Mouse (Mus musculus): ENCODE results near the gene Bhmt2.

Gene Bhmt2

DNA sequence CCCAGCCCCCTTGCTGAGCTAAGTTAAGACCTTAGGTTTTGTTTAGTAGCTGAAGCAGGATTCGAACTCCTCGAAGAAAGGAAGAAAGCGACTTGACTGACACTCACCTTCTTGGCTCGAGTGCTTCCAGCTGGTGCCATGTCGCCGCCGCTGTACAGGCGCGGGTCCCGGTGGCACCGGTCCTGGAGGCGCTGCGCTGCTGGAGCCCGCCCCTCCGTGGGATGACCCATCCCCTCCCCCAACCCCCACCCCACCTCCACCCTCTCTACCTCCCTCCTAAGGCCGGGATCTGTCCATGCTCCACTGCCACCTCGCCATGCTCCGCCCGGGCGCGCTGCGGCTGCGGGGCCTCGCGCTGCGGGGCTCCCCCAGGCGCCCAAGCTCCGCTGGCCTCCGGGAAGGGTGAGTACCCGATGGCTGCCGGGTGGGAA is at the start of gene Bhmt2, which contains the start of gene Dmgdh:
Gene Bhmt2, minus strand, starts transcription at position 172 of the 431 bp plus-strand sequence.
Gene Dmgdh, plus strand, starts transcription at position 303 of the 431 bp plus-strand sequence.
- no peak for DNase-seq (ENCODE audit: low spot score)

DNA sequence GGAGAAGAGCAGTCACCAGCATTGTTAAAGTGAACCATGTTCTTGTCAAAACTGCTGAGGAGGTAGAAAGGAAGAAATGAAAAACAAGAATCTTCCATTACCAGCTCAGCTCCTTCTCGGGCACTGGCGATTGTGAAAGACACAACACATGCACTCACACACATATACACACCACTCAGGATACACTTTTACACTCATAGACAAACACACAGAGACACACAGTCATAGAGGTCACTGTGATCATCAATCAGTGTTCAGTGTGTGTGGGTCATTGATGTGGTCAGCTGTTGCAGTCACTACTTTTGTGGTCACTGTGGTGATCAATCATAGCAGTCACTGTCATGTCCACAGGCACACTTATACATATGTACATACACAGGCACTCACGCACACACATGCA is 49.4 kb upstream of the Bhmt2 start:
- no peak for DNase-seq (ENCODE audit: low spot score)

DNA sequence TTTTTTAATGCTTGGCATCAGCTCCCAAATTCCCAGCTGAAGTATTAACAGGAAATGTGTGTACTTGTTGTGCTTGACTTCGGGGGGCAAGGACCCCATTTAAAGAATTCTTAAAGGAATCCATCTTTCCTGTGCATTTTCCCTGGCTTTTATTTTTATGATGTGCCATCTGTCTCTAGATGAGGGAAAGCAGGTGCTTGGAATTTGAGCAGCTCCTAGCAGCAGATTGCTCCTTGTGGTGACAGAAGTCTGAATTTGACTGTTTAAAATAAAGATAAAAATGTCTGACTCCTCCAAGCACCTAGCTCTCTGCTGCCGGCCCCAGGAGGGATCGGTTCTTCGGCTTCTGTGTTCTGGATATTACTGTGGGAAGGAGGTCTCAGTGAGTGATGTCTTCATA is 47.8 kb upstream of the Bhmt2 start:
- no peak for DNase-seq (ENCODE audit: low spot score)

DNA sequence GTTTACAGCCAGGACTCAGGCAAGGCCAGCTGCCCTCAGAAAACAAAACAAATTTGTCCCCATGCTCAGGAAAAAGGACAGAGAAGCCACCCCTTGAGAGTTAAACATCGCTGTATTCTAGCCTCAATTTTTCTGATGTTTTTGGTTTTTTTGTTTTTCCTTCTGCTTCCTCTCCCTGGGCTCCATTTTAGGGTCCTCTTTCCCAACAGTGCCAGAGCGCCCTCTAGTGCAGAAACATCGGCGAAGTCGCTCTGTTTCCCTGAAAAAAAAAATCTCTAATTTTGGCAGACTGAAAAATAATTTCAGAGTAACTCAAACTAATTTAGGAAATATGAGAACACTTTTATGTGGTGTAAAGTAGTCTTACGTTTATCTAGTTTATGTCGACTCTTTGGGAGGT is 44.8 kb upstream of the Bhmt2 start:
- no peak for DNase-seq (ENCODE audit: low spot score)

DNA sequence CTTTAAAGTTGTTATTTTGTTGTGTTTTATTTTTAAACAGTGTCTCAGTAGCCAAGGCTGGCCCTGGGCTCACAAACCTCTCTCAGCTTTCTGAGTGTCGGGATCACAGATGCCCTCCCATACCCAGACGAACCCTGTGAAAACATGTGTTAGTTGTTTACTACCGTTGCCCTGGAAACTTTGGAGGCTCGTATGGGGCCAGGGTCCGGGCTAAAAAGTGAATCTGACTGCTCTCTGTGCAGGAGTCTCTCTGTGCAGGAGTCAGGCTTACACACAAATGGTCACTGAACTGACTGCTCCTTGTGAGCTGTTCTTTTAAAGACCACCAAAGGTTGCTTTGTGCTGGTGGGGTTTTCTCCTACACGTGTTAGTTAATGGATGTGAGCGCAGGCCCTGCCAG is 43.0 kb upstream of the Bhmt2 start:
- no peak for DNase-seq (ENCODE audit: low spot score)

DNA sequence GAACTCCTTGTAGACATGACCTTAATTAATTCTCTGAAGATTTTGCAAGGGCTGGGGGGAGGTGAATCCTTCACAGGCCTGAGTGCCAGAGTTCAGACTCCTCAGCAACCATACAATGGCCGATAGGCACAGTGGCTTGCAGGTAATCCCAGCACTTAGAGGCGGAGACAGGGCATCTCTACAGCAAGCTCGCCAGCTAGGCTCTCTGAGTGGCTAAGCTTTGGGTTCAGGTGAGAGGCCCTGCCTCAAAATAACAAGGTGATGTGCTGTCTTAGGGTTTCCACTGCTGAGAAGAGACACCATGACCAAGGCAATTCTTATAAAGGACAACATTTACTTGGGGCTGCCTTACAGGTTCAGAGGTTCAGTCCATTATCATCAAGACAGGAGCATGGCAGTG is 39.7 kb upstream of the Bhmt2 start:
- DNase-seq (ENCODE audit: low spot score), result no peak

DNA sequence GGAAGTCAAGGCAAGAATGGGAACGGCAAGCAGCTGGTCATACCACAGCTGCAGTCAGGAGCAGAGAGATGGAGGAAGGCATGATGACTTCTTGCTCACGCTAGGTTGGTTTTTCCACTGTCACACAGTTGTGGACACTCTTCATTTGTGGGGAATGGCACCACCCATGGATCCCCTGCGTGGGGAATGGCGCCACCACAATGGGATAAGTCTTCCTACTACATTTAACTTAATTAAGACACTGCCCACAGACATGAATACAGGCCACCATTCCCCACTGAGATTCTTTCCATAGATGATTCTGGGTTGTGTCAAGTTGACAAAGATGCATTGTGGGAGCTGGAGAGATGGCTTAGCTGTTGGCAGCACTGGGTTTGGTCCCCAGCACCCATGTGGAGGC is 38.3 kb upstream of the Bhmt2 start:
- DNase-seq (ENCODE audit: low spot score), result no peak

DNA sequence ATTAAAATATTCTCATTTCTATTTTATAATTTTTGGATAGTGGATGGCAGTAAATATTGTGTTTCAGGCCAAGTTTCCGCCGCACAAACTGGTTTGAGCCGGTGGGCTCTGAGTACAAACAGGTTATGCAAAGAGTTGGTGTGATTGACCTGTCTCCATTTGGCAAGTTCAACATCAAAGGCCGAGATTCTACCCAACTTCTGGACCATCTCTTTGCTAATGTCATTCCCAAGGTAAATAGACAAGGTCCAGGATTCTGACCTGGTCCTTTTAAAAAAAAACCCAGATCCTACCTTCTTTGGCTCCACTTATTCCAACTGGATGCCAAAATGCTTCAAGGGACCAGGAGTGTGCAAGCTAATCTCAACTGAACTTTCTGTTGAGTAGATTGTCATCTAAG is 37.1 kb upstream of the Bhmt2 start:
- no peak for DNase-seq (ENCODE audit: low spot score)

DNA sequence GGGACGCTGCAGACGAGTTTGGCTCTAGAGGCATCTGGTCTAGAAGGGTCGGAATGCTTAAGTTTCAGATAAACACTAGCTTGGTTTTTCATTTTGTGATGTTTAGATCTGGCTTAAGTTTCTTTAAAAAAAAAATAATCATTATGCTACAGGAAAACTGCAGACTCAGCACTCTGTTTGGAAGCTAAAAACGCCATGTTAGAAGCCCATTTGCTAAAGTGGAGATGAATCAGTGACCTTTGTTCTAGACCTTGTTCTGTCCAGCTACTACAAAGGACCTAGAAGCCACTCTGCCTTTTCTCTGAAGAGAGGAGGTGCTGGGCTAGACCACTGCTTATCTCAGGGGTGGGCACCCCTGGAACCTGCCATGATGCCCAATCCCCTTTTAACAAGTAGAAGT is 36.2 kb upstream of the Bhmt2 start:
- DNase-seq (ENCODE audit: low spot score), result no peak

DNA sequence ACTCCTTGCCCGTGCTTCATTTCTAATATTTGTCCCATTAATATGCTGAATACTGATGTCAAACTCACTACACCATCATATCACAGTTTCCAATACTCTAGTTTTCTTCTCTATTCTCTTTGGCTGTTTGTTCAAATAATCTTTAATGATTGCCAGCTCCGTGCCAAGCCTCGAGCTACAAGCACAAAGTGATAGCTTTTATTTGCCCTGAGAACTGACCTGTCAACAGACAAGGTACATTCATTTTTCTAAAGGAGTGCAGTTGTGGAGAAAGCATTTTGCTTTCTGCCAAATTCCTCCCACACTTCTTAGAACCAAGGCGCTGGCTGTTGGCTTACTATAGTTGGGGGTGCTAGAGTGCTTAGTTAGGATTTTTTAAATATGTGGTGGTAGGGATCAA is 33.2 kb upstream of the Bhmt2 start:
- DNase-seq (ENCODE audit: low spot score), result no peak

DNA sequence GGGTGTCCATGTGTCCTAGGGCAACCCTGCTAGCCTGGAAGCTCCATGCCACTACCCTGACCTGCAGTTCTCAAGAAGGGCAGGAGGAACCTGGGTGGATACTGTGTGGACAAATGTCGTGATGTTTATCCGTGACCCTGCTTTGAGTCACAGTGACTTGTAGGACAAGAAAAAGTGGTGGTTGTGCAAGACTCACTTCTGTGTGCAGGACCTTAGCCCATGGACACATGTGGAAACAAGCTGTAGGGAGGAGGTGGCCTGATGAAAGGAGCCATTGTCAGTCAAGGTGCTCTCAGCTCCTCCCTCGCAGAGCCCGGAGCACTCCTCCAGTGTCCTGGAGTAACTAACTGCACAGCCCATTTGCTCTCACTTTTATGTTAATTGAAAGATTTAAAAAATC is 31.6 kb upstream of the Bhmt2 start:
- no peak for DNase-seq (ENCODE audit: low spot score)

DNA sequence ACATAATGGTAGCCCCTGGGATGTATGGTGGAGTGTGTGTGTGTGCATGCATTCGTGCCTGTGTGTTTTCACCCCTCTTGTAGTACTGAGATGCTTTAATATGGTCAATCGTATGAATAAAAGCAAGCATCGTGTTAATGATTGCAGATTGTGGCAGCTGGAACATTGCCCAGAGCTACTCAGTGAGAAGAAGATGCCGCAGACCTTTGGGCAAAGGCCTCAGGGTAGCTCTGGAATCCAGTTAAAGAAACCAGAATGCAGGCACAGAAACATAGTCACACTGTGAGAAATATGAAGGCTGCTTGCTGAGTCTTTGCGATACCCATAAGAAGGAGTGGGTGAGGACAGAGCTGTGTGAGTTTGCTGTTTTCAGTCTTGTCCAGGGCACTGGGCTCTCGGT is 24.8 kb upstream of the Bhmt2 start:
- DNase-seq (ENCODE audit: low spot score), result no peak

DNA sequence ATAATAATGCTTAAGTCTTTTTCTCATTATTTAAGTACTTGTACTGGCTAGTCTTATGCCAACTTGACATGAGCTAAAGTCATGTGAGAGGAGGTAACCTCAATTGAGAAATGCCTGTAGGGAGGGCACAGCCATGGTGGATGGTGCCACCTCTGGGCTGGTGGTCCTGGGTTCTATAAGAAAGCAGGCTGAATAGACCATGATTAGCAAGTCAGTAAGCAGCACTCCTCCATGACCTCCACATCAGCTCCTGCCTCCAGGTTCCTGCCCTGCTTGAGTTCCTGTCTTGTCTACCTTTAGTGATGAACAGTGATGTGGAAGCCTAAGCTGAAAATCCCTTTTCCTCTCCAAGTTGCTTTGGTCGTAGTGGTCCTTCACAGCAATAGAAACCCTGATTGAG is 16.7 kb upstream of the Bhmt2 start:
- no peak for DNase-seq (ENCODE audit: low spot score)

DNA sequence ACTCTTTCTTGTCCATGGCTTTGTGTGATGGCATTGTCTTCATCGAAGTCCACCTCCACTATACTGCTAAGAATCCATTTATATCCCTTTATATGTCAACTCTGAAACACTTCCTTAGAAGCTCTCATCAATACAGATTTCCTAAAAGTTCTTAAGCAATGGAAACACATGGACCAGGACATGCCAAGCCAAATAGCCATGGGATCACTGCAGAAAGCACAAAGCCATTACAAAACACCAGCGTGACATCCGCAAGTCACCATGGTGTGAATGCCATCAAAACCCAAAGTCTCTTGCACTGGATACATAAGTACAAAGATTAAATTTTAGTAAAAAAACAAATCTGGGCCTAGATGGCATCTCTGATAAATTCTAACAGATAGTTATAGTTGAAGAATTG is 15.5 kb upstream of the Bhmt2 start:
- DNase-seq (ENCODE audit: low spot score), result no peak

DNA sequence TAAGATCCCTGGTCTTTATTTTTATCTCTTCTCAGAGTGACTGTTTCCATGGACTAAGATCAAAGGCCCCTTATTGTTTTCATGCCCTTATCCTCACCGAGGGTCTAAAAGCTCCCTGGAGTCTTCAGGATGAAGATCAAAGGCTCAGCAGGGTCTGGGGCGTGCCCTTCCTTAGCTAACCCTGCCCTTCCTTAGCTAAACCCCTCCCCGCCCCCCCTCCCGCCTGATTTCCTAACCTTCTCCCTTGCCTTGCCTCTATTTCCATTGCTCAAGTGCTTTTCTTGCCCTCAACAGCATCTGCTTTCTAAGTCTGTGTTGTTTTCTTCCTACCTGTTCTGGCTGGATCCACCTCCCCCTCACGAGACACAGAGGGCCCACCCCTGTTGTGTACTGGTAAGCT is 13.2 kb upstream of the Bhmt2 start:
- no peak for DNase-seq (ENCODE audit: low spot score)

DNA sequence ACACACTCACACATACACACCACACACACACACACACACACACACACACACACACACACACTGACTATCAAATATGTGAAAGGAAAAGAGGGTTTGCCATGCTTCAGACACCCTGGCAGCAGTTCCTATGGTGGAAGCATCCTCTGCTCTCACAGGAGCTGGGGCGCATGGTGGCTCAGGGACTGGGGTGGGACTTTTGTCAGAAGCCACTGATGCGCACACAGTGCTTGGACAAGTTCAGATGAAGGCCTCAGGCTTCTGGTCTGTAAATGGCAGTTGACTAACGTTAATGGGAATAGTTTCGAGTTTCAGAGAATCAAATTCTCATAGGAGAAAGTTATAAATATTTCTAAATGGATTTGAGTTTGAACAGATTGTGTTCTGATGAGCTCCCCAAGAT is 11.1 kb upstream of the Bhmt2 start:
- no peak for DNase-seq (ENCODE audit: low spot score)

DNA sequence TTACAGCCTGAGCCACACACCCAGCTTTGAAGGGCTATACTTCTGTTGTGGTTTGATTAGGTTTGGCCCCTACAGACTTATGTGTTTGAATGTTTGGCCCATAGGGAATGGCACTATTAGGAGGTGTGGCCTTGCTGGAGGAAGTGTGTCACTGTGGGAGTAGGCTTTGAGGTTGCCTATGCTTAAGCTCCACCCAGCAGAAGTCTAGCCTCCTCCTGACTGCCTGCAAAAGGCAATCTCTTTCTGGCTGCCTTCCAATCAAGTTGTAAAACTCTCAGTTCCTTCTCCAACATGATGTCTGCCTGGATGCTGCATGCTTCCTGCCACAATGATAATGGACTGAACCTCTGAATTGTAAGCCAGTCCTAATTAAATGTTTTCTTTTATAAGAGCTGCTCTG is 9.2 kb upstream of the Bhmt2 start:
- DNase-seq (ENCODE audit: low spot score), result no peak

DNA sequence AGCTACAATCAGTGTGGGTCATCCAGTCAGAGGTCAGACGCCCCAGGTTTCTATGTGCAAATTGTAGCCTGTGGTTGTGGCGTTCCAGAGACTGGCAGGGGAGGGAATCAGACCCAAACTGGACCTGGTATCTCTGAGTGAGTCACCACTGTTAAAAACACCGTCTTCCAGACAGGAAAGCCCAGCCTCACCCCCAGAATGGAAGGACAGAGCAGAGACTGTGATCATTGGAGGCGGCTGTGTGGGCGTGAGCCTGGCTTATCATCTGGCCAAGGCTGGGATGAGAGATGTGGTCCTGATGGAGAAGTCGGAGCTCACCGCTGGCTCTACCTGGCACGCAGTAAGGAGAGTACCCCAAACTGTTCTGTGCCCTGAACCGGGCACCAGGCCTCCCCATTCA is 2.8 kb upstream of the Bhmt2 start:
- DNase-seq (ENCODE audit: low spot score), result peak; percentile 49

DNA sequence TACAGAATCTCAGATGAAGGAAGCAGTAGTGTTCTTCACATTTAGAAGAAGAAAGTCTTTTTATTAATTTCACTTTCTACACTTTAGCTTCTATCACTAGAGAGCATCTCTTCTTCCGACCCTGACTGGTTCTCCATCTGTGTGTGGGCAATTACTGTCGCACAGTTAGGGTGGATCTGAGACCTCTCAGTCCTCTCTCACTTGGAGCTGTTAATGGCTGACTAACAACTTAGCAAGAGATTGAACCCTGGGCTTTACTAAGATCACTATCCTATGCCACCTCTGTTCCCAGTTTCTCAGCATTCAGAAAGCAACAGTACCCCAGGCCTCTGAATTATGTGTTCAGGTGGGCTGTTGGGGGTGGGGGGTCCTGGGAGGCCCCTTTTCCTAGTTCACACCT is 806 bp downstream of the Bhmt2 start:
- DNase-seq (ENCODE audit: low spot score), result no peak

DNA sequence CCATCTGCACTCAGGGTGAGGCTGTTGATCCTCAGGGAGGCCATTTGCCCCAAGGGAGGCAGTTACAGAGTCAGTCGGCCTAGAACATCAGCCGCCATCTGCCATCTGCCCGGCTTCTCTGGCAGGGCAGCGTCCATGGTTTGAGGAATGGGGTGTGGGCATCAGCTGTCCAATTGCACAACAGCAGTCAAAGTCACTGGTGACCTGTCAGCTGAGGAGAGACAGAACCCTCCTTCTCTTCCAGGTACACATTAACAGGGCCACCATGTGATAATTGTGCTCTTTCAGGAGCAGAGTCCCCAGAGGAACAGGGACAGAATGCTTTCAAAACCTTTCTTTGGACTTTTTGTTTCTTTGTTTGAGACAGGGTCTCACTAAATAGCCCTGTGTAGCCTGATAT is 1.7 kb downstream of the Bhmt2 start:
- DNase-seq (ENCODE audit: low spot score), result no peak

DNA sequence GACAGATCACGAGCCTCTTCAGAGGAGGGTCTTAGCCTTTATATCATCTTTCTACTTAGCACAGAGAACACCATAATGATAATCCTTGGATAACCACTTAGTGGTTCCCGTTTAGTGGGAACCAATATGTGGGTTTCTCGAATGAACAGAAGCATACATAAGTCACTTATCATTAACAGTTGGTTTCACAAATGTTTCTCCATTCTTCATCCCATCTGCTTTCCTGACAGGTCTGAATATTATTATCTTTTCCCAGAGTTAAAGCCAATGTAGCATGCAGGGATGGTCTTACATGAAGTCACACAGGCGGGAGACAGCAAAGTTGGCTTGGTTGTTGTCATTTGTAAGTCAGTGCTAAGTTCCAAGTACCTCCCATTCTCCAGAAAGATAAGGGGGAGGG is 6.5 kb downstream of the Bhmt2 start:
- no peak for DNase-seq (ENCODE audit: low spot score)

DNA sequence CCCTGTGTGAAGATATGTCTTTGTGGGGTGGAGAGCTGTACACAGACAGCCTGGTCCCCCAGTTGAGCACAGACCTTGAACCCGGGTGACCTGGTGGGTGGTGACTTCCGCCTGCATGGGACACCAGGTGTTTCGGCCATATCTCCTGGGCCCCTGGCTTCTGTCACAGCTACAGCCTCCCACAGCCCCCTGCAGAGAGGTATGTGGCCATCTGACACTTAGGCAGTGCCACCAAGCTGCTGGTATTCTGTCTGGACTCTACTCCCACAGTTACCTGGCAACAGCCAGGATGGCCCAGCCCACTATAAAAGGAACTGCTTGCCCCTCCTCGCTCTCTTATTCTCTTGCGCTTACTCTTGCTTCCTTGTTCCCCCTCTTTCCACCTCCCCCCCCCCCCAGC is 16.2 kb downstream of the Bhmt2 start:
- DNase-seq (ENCODE audit: low spot score), result no peak

DNA sequence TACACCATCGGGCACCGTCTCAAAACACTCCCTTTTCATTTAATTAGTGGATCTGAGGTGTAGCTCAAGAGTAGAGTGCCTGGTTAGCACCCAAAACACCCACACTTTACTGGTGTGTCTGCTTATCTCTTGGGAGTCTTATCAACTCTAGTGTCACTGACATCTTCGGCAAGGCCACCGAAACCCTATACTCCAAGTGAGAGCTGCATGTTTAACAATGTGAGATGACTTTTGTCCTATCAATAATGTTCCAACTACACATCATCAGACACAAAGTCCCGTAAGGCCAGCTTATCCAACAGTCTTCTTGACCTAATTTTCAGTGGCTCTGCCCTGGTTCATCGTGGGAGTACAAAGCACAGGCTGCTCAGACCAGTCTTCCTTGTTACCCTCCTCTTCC is 20.7 kb downstream of the Bhmt2 start:
- DNase-seq (ENCODE audit: low spot score), result no peak

DNA sequence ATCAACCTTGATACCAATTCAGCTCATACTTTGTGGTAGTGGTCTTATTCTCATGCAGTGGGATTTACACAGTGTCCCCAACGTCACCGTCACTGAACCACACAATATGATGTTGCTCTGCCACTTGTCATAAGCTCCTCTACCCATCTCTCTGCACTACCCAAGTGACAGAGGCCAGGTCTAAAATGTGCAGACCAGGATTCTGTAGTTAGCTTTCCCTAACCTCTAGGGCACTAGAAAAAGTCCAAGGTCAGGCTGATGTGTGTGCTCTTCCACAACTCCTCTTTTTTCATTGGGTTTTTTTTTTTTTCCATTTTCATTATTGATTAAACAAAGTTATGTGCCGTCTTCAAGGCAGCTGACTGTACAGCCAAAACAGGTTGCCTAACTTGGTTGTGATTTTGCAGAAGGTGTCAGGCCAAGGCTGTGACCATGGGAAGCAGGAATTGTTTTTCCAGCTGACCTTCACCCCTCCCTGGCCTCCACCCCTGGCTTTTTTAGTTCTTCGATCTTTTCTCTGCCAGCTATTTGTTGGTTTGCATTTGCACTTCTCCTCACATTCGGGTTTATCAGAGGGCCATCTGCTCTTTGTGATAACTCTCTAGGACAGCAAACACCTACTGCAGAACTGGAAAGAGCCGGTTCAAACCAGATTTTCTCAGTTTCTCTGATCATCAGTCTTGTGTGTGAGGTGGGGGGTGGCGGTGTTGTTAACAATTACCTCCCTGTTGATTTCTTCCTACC is 25.5 kb downstream of the Bhmt2 start:
- DNase-seq (ENCODE audit: low spot score), result no peak

DNA sequence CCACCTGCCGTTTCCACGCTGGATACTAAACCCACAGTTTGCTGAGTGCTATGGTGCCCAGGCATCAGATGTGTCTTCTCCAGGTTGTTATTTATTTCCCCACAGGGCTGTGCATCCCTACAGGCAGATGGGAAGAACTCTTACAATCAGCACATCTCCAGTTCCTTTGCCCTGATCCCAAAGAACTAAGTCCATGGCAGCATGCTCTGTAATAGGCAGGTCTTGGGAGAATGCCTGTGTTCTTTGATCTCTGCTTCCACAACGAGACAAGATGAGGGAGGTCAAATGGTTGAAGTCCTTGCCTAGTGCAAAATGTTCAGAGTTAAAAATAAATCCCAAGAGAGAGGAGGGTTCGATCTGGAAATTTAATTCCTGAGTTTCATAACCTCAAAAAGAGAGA is 34.5 kb downstream of the Bhmt2 start:
- no peak for DNase-seq (ENCODE audit: low spot score)

Measured in ovary, adult 18-20 months (tissue).